Mouse (Mus musculus) megakaryocyte, embryonic 14.5 days (primary cell): ENCODE measurements around the gene Mast4.

Experiments
- FLI1 ChIP-seq: IDR thresholded peaks from 2 replicates; pipeline ENCODE4 v1.6.1; 2012; ENCODE audit warnings: low read length, inconsistent platforms, mixed read lengths
- GATA1 ChIP-seq: IDR thresholded peaks from 3 replicates; pipeline ENCODE4 v1.6.1; 2012; ENCODE audit warnings: mixed read lengths, low read length, inconsistent platforms, borderline replicate concordance

DNA sequence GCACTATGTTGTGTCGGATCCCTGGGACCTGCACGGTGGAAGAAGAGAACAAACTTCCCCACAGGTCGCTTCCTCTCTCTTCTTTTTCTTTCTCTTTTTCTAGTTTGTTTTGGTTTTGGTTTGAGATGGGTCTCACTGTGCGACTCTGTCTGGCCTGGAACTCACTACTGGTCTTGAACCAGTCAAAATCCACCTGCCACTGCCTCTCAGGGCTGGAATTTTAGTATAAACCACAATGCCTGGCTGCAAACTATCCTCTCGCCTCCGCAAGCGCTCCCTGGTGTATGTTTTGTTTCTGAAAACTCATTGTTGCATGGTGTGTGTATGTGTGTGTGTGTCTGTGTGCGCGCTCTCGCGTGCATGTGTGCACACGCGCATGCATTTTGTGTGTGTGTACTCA lies 446.8 kb downstream of the Mast4 start:
- no peak for TF ChIP-seq GATA1
- no peak for TF ChIP-seq FLI1
